Mouse (Mus musculus) heart, embryonic 16.5 days (tissue): ENCODE measurements around the gene Gm42372. TPM values are rescaled to one million over a fixed set of nuclear protein-coding genes. Genes with fewer than 3 reads are reported as not detected.

Experiments
- ATAC-seq: fragments of 200-750 bp; cut with Nextera tagmentation; replicated peaks from 2 replicates; pipeline ENCODE4 v1.8.0; 2017; ENCODE audit warnings: moderate number of reproducible peaks; ENCODE audit not compliant: insufficient read depth, low FRiP score; ENCODE audit errors: extremely low read depth
- H3K27ac ChIP-seq: fragments of 300-500 bp; sonication (generic); 2 replicates; pipeline ENCODE4 v1.5.1; 2014; ENCODE audit warnings: mild to moderate bottlenecking, low read length, control low read depth, moderate library complexity
- H3K27me3 ChIP-seq: fragments of 300-500 bp; sonication (generic); 2 replicates; pipeline ENCODE4 v1.6.1; 2014; ENCODE audit warnings: low read length, mixed read lengths; ENCODE audit not compliant: control insufficient read depth, insufficient read depth
- H3K36me3 ChIP-seq: fragments of 300-500 bp; sonication (generic); 2 replicates; pipeline ENCODE4 v1.6.1; 2014; ENCODE audit not compliant: control insufficient read depth, insufficient read depth
- H3K4me1 ChIP-seq: fragments of 300-500 bp; sonication (generic); 2 replicates; pipeline ENCODE4 v1.6.1; 2014; ENCODE audit warnings: low read length, mixed read lengths; ENCODE audit not compliant: control insufficient read depth, insufficient read depth
- H3K4me2 ChIP-seq: fragments of 300-500 bp; sonication (generic); 2 replicates; pipeline ENCODE4 v1.6.1; 2014; ENCODE audit warnings: low read depth, mild to moderate bottlenecking, control low read depth, low read length
- H3K4me3 ChIP-seq: fragments of 300-500 bp; sonication (generic); 2 replicates; pipeline ENCODE4 v1.5.1; 2014; ENCODE audit warnings: mild to moderate bottlenecking, control low read depth, low read length
- H3K9ac ChIP-seq: fragments of 300-500 bp; sonication (generic); 2 replicates; pipeline ENCODE4 v1.6.1; 2014; ENCODE audit warnings: low read length, control low read depth
- H3K9me3 ChIP-seq: fragments of 300-500 bp; sonication (generic); replicated peaks from 2 replicates; pipeline ENCODE4 v1.6.1; 2016; ENCODE audit warnings: low read length; ENCODE audit not compliant: control insufficient read depth
- WGBS: fragments of 180-500 bp; shearing (Covaris S2); extraction: QIAGEN DNeasy Blood & Tissue Kit; methylation state at CpG from one replicate; pipeline ENCODE4 v1.1.7; 2014; 5-methylcytosine and 5-hydroxymethylcytosine counted together
- polyA plus RNA-seq: library from polyadenylated mRNA; unstranded; fragments of >200 nt; fragmentation: Nextera tagmentation; extraction: Ambion mirVana; gene quantifications from 2 replicates; pipeline ENCODE4 v1.2.1, GENCODE M21; 2015

The Gm42372 gene
- polyA plus RNA-seq, 1 experiment from 2014 or later: 0.09 TPM

GRCm38 (mm10) chr7:16995345-16995744, 12.5 kb downstream of the Gm42372 start:
- H3K9me3 ChIP-seq: no peaks in the 10 kb centered on the region
- peak overlapping the region; percentile 87 for H3K9ac ChIP-seq
- no peak for ATAC-seq
- peak overlapping the region; percentile 78 for H3K4me3 ChIP-seq
- H3K36me3 ChIP-seq: peaks cover 25% of the 10 kb centered on the region
- 75% methylated on average over 4 of the region's 4 CpGs for WGBS
- peak overlapping the region; percentile 94 for H3K27ac ChIP-seq
- peak overlapping the region; percentile 90 for H3K4me2 ChIP-seq
- H3K27me3 ChIP-seq: no peaks in the 10 kb centered on the region
- H3K4me1 ChIP-seq: peaks cover 63% of the 10 kb centered on the region

- H3K4me2 ChIP-seq: no peak overlapping the region
Observed at GRCm38 (mm10) chr7:16999233-16999632, 16.3 kb downstream of the Gm42372 start.

GRCm38 (mm10) chr7:16999650-17000049, 16.8 kb downstream of the Gm42372 start:
- peak overlapping the region; percentile 34 for H3K27ac ChIP-seq

More at GRCm38 (mm10) chr7:16999233-16999632, 16.3 kb downstream of the Gm42372 start:
- H3K4me3 ChIP-seq: no peak overlapping the region
- H3K9me3 ChIP-seq: no peaks in the 10 kb centered on the region
- H3K27me3 ChIP-seq: no peaks in the 10 kb centered on the region
- peaks cover 40% of the 10 kb centered on the region for H3K4me1 ChIP-seq
- 49% methylated on average over 4 of the region's 4 CpGs for WGBS
- H3K27ac ChIP-seq: peak overlapping the region; percentile 34
- H3K9ac ChIP-seq: no peak overlapping the region
- ATAC-seq: no peak; the same call in 1 of the 2 replicates
- peaks cover 36% of the 10 kb centered on the region for H3K36me3 ChIP-seq

GRCm38 (mm10) chr7:17002375-17003195, 19.7 kb downstream of the Gm42372 start:
- WGBS: 16% methylated on average over 7 of the region's 7 CpGs
- Histone ChIP-seq H3K4me2 (no peak overlapping the region), H3K36me3 (peaks cover 60% of the 10 kb centered on the region), H3K4me1 (peaks cover 15% of the 10 kb centered on the region), H3K27ac (peak overlapping the region; percentile 34; the same call in 1 of the 2 replicates), H3K4me3 (no peak overlapping the region), H3K27me3 (no peaks in the 10 kb centered on the region), H3K9me3 (no peaks in the 10 kb centered on the region), H3K9ac (no peak overlapping the region)
- peak; percentile 51 for ATAC-seq

More at GRCm38 (mm10) chr7:16999650-17000049, 16.8 kb downstream of the Gm42372 start:
- Histone ChIP-seq H3K4me1 (peaks cover 40% of the 10 kb centered on the region), H3K36me3 (peaks cover 37% of the 10 kb centered on the region), H3K27me3 (no peaks in the 10 kb centered on the region), H3K4me2 (no peak overlapping the region), H3K9ac (no peak overlapping the region), H3K9me3 (no peaks in the 10 kb centered on the region), H3K4me3 (no peak overlapping the region)
- 23% methylated on average over 4 of the region's 4 CpGs for WGBS
- ATAC-seq: no peak

- Histone ChIP-seq H3K4me3 (no peak overlapping the region), H3K9ac (no peak overlapping the region), H3K27ac (peak overlapping the region; percentile 20; the same call in 1 of the 2 replicates), H3K9me3 (no peaks in the 10 kb centered on the region), H3K4me1 (peaks cover 10% of the 10 kb centered on the region), H3K36me3 (peaks cover 60% of the 10 kb centered on the region), H3K27me3 (no peaks in the 10 kb centered on the region), H3K4me2 (no peak overlapping the region)
- no peak for ATAC-seq
- WGBS: 67% methylated on average over 7 of the region's 7 CpGs
Observed at GRCm38 (mm10) chr7:17003230-17003960, 20.5 kb downstream of the Gm42372 start.

- Histone ChIP-seq H3K27me3 (no peaks in the 10 kb centered on the region), H3K9ac (no peak overlapping the region), H3K4me1 (0 out of 2 replicates have a peak, but pooled peaks cover 3% of the 10 kb centered on the region), H3K36me3 (peaks cover 64% of the 10 kb centered on the region), H3K9me3 (no peaks in the 10 kb centered on the region), H3K4me3 (no peak overlapping the region), H3K27ac (no peak overlapping the region), H3K4me2 (no peak overlapping the region)
- 80% methylated on average over 7 of the region's 7 CpGs for WGBS
- no peak for ATAC-seq
Observed at GRCm38 (mm10) chr7:17004716-17005115, 21.8 kb downstream of the Gm42372 start.

GRCm38 (mm10) chr7:17007300-17007699, 24.4 kb downstream of the Gm42372 start:
- H3K4me2 ChIP-seq: no peak overlapping the region
- H3K9ac ChIP-seq: no peak overlapping the region
- H3K36me3 ChIP-seq: peaks cover 73% of the 10 kb centered on the region
- no peak overlapping the region for H3K27ac ChIP-seq
- H3K9me3 ChIP-seq: no peaks in the 10 kb centered on the region
- H3K27me3 ChIP-seq: no peaks in the 10 kb centered on the region
- H3K4me1 ChIP-seq: 0 out of 2 replicates have a peak, but pooled peaks cover 3% of the 10 kb centered on the region
- H3K4me3 ChIP-seq: no peak overlapping the region
- no peak for ATAC-seq
- 74% methylated on average over 4 of the region's 4 CpGs for WGBS

GRCm38 (mm10) chr7:17009326-17010009, 26.6 kb downstream of the Gm42372 start:
- Histone ChIP-seq H3K27me3 (no peaks in the 10 kb centered on the region), H3K27ac (no peak overlapping the region), H3K9ac (no peak overlapping the region), H3K4me3 (no peak overlapping the region), H3K4me2 (no peak overlapping the region), H3K36me3 (peaks cover 88% of the 10 kb centered on the region), H3K4me1 (no peaks in the 10 kb centered on the region), H3K9me3 (no peaks in the 10 kb centered on the region)
- 88% methylated on average over 16 of the region's 16 CpGs for WGBS
- no peak for ATAC-seq
